Comparison of ENCODE assay signal across 8 mouse cellular contexts in the genomic region with DNA sequence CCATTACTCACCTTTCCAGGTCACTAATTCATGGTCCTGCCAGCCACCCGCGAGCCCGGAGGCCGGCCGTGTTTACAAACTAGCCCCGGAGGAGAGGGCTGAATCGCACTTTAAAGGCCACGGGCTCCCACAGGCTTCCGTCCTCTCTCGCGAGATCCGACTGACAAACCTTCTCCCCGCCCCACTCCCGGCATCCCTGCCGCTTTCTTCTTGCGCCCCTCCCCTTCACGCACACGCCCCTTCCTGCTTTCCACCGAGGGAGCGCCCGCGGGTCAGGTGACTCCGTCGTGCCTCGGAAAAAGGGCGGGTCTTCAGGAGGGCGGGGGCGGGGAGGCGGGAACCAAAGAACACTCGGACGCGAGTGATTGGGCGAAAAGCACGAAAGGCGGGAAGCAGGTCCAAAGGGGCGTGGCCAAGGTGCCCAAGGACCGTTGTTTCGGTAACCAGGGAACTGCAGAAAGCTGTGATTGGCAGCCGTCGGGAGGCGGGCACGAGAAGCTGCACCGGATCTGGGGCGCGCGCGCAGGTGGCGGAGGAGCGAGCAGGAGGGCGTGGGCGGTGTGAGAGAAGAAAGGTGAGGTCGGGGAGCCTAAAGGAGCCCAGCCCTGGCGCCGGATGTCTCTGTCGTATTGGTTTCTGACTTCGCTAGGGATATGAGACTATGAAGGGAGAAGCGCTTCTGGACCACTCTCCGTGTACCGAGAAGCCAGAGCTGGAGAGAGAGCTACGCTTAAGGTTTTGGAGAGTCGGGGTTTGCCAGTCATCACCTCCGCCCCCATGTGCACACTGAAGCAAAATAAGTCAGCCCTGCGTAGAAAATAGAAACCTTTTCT. TPM values are rescaled to one million over a fixed set of nuclear protein-coding genes. Genes with fewer than 3 reads are reported as not detected.
DNase-seq lines count a peak whose midpoint lies in the region; ATAC-seq and TF ChIP-seq lines count a peak whose summit lies in the region.

A gene (minus strand): TSS at position 176 of the 833 bp plus-strand sequence.

- TF ChIP-seq CTCF in kidney, postnatal 0 days (IDR thresholded peaks at IDR 0.05; ENCODE audit: low read depth) = no peak

- ATAC-seq in erythroid progenitor cell, adult 5-6 weeks (replicated peaks; ENCODE audit: low FRiP score, poor library complexity, severe bottlenecking) = peak; percentile 93
- peak; percentile 97 for ATAC-seq in heart, embryonic 12.5 days (ENCODE audit: insufficient number of reproducible peaks, low FRiP score)
- peak; percentile 96 for ATAC-seq in kidney, postnatal 0 days (replicated peaks; ENCODE audit: low FRiP score, low read depth)
- peak; percentile 94 for ATAC-seq in liver, embryonic 11.5 days (replicated peaks; ENCODE audit: low FRiP score)
- peak; percentile 97 for ATAC-seq in stomach, embryonic 14.5 days (ENCODE audit: insufficient number of reproducible peaks, insufficient read depth, low FRiP score, low read depth)

- H3K9ac ChIP-seq in heart, embryonic 12.5 days = peak within 1 kb of the TSS; percentile 95
- H3K9ac ChIP-seq in kidney, postnatal 0 days (ENCODE audit: low read depth, low read length) = peak within 1 kb of the TSS; percentile 96
- peak within 1 kb of the TSS; percentile 93 for H3K9ac ChIP-seq in liver, embryonic 11.5 days (ENCODE audit: low read depth, low read length)
- peak within 1 kb of the TSS; percentile 96 for H3K9ac ChIP-seq in stomach, embryonic 14.5 days (replicated peaks; ENCODE audit: low read depth, low read length)

- H3K4me1 ChIP-seq in heart, embryonic 12.5 days (replicated peaks) = peaks cover 6% of the 10 kb centered on the region; the same call in 1 of the 2 replicates
- peaks cover 4% of the 10 kb centered on the region; the same call in 1 of the 2 replicates for H3K4me1 ChIP-seq in kidney, postnatal 0 days (replicated peaks; ENCODE audit: insufficient read depth, low read length)
- no peaks in the 10 kb centered on the region for H3K4me1 ChIP-seq in liver, embryonic 11.5 days (replicated peaks; ENCODE audit: control insufficient read depth, insufficient read depth, low read length)
- H3K4me1 ChIP-seq in stomach, embryonic 14.5 days (ENCODE audit: control insufficient read depth, insufficient read depth, low read length) = 0 out of 2 replicates have a peak, but pooled peaks cover 2% of the 10 kb centered on the region

- under 1% methylated on average over 63 of the region's 63 CpGs for WGBS in heart, embryonic 12.5 days
- WGBS in kidney, postnatal 0 days = under 1% methylated on average over 63 of the region's 63 CpGs
- whole genome bisulfite sequencing in liver, embryonic 11.5 days = under 1% methylated on average over 62 of the region's 63 CpGs
- under 1% methylated on average over 63 of the region's 63 CpGs for WGBS in stomach, embryonic 14.5 days

- H3K27me3 ChIP-seq in heart, embryonic 12.5 days (replicated peaks) = no peaks in the 10 kb centered on the region
- no peaks in the 10 kb centered on the region for H3K27me3 ChIP-seq in kidney, postnatal 0 days (ENCODE audit: insufficient read depth, low read length)
- H3K27me3 ChIP-seq in liver, embryonic 11.5 days (replicated peaks; ENCODE audit: control insufficient read depth, insufficient read depth, low read length) = no peaks in the 10 kb centered on the region
- no peaks in the 10 kb centered on the region for H3K27me3 ChIP-seq in stomach, embryonic 14.5 days (ENCODE audit: control insufficient read depth, insufficient read depth, low read length)

- H3K36me3 ChIP-seq in heart, embryonic 12.5 days = peaks cover 2% of the 10 kb centered on the region; the same call in 1 of the 2 replicates
- no peaks in the 10 kb centered on the region for H3K36me3 ChIP-seq in kidney, postnatal 0 days (ENCODE audit: insufficient read depth, low read length)
- H3K36me3 ChIP-seq in liver, embryonic 11.5 days (ENCODE audit: control insufficient read depth, insufficient read depth, low read length) = no peaks in the 10 kb centered on the region
- H3K36me3 ChIP-seq in stomach, embryonic 14.5 days (ENCODE audit: control insufficient read depth, insufficient read depth, low read length) = no peaks in the 10 kb centered on the region

- H3K27ac ChIP-seq in heart, embryonic 12.5 days (ENCODE audit: poor library complexity, severe bottlenecking) = peak within 1 kb of the TSS; percentile 92
- peak within 1 kb of the TSS; percentile 94 for H3K27ac ChIP-seq in kidney, postnatal 0 days
- H3K27ac ChIP-seq in liver, embryonic 11.5 days (ENCODE audit: low read depth, low read length) = peak within 1 kb of the TSS; percentile 73
- peak within 1 kb of the TSS; percentile 89 for H3K27ac ChIP-seq in stomach, embryonic 14.5 days (ENCODE audit: low read length)

- peak; percentile 100 for DNase-seq in CD4-positive helper T cell, adult 2 months (ENCODE audit: low read depth, low spot score)
- DNase-seq in brain, embryonic 18.5 days (ENCODE audit: low read depth, low spot score) = peak; percentile 98
- DNase-seq in kidney, postnatal 0 days (ENCODE audit: low spot score) = peak; percentile 100
- DNase-seq in liver, embryonic 11.5 days (ENCODE audit: low spot score) = peak; percentile 98
- peak; percentile 99 for DNase-seq in naive thymus-derived CD4-positive, alpha-beta T cell, adult 2 months (ENCODE audit: low read depth)

- no peaks in the 10 kb centered on the region for H3K9me3 ChIP-seq in heart, embryonic 12.5 days (replicated peaks)
- H3K9me3 ChIP-seq in kidney, postnatal 0 days (replicated peaks; ENCODE audit: low read length) = no peaks in the 10 kb centered on the region
- H3K9me3 ChIP-seq in liver, embryonic 11.5 days (ENCODE audit: control insufficient read depth, low read length) = no peaks in the 10 kb centered on the region
- no peaks in the 10 kb centered on the region for H3K9me3 ChIP-seq in stomach, embryonic 14.5 days (ENCODE audit: control insufficient read depth, low read depth, low read length)

- peak within 1 kb of the TSS; percentile 99 for H3K4me3 ChIP-seq in heart, embryonic 12.5 days
- peak within 1 kb of the TSS; percentile 97 for H3K4me3 ChIP-seq in kidney, postnatal 0 days (replicated peaks; ENCODE audit: low read depth, low read length)
- H3K4me3 ChIP-seq in liver, embryonic 11.5 days (ENCODE audit: low read depth, low read length) = peak within 1 kb of the TSS; percentile 98
- peak within 1 kb of the TSS; percentile 99 for H3K4me3 ChIP-seq in stomach, embryonic 14.5 days (ENCODE audit: low read depth, low read length)

- H3K4me2 ChIP-seq in heart, embryonic 12.5 days = peak within 1 kb of the TSS; percentile 78
- peak within 1 kb of the TSS; percentile 68 for H3K4me2 ChIP-seq in kidney, postnatal 0 days (ENCODE audit: low read length)
- peak within 1 kb of the TSS; percentile 75 for H3K4me2 ChIP-seq in liver, embryonic 11.5 days
- peak within 1 kb of the TSS; percentile 61 for H3K4me2 ChIP-seq in stomach, embryonic 14.5 days (replicated peaks; ENCODE audit: low read depth, low read length)

RNA-seq across cellular contexts. Expression of the gene that starts here (rescaled TPM):
- 155 and 169 TPM in 2 replicates for total RNA-seq in erythroid progenitor cell, adult 5-6 weeks (2015; ENCODE audit: low replicate concordance)
- 100 and 131 TPM in 2 replicates for total RNA-seq in erythroid progenitor cell, adult 5-6 weeks (2017; ENCODE audit: low replicate concordance)
- 47.9 and 50.3 TPM in 2 replicates for polyA plus RNA-seq in heart, embryonic 12.5 days (2016; fragmentation: Nextera tagmentation; extraction: Ambion mirVana)
- 38.5 and 41.3 TPM in 2 replicates for polyA plus RNA-seq in kidney, postnatal 0 days (2015; fragmentation: Nextera tagmentation; extraction: Ambion mirVana)
- polyA plus RNA-seq in liver, embryonic 11.5 days (2014; fragmentation: Nextera tagmentation; extraction: Ambion mirVana) = 46.8 and 47.2 TPM in 2 replicates
- polyA plus RNA-seq in stomach, embryonic 14.5 days (2014; fragmentation: Nextera tagmentation; extraction: Ambion mirVana) = 85.1 and 86.7 TPM in 2 replicates

Comparison
In these comparisons a context has a peak if more than half of its experiments do, and no peak if none do; other contexts are left out.
1. Peak in every context shown above with its lines: DNase-seq, ATAC-seq, H3K4me3 ChIP-seq and H3K27ac ChIP-seq.